Mouse (Mus musculus) erythroblast, embryonic 14.5 days (primary cell): ENCODE data around the gene Hexim1.

Experiments used
- GATA1 ChIP-seq: IDR thresholded peaks from 2 replicates; pipeline ENCODE4 v1.6.1; 2012; ENCODE audit warnings: low read length, inconsistent platforms, mixed read lengths
- TAL1 ChIP-seq: IDR thresholded peaks from 3 replicates; pipeline ENCODE4 v1.6.1; 2012; ENCODE audit warnings: low read length, inconsistent platforms, mixed read lengths

GRCm38 (mm10) chr11:103115163-103116007 lies 646 bp upstream of the Hexim1 start:
- TF ChIP-seq TAL1 (no peak), GATA1 (no peak)
